Mouse (Mus musculus): Measurements from ENCODE around the gene Prss40.
"Not testable (repeated sequence)": the region's sequence is repeated elsewhere in the genome, so short reads cannot be mapped to it uniquely, and the experiment has no call there.

Prss40 gene

DNA sequence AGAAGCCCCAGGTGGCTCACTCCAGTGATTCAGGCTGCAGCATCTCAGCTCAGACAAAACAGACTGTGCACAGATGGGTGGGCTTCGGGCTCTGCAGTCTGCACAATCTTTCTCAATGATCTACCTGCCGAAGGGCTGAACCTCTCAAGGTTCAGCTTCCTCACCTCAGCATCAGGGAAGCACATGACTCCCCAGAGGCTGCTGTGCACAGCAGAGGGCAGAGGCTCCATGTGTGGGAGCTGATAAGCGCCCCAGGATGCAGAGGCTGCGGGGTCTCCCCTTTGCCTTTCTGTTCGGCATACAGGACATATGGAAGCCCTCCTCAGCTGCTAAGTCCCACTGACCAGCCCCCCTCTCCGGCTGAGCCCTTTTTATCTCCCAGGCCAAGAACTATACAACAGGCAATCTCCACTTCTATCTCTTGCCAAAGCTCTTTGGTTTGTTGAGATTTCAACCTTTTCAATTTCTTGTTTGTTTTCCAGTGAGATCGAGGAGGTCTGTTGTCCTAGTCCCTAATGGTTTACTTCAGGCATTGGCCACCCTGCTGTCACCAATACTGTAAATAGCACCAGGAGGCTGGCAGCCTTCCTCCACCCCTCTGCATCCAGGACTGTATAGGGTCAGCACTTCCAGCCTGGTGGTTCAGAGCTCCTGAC is 25.6 kb downstream of the Prss40 start, which contains the start of gene Cfc1:
Gene Cfc1 (plus strand): TSS at position 606 of the 656 bp plus-strand sequence.
- not testable (repeated sequence) for DNase-seq

DNA sequence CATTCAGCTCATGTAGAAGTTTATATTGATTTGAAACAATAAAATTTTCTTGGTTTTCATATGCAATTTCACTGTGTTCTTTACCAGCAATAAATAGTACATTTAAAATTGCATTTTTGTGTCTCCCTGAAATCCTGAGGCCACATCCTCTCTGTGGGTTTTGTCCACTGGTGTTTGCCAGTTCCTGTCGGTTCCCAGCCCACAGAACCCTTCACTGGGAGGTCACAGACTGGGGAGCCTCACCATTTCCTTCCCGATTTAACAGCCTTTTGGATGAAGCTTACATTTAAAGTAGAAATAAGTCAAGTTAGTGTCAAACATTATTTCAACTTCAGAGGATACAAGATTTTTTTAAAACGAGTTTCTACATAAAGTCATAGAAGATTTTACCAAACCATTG is 26.2 kb downstream of the Prss40 start:
- not testable (repeated sequence) for DNase-seq

DNA sequence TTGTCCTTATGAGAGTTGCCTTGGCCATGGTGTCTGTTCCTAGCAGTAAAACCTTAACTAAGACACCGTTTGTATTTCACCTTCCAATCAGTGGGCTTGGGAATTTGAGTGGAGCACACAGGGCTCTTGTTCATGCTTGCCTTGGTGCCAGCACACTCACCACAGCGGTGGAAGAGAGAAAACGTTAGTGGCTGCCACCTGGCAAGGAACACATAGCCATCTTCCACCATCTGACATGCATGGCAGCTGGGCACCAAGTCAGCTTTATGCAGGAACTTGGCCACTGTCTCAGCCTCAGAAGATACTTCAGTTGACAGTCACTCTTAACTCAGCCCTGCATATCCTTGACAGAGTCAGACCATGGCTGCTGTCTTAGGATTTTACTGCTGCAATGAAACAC is 37.1 kb downstream of the Prss40 start:
- peak; percentile 85 to 89 for DNase-seq

DNA sequence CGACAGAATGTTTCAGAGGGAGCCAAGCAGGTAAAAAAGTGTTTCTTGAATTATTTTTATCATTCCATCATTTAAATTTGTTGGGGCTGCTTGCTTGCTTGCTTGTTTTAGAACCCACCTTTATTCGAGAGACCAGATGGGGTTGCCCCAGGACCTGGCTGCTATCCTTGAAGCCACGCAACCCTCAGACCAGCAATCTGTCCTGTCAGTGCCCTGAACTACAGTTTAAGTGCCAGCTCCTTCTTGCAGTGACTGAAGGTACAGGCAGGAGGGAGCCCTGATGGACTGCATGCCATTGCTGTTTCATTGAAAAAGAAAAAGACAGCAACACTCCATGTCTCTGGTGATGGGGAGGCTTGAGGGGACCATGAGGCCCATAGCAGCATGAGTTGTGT is 37.9 kb downstream of the Prss40 start:
- peak; percentile 92 to 95 for DNase-seq

DNA sequence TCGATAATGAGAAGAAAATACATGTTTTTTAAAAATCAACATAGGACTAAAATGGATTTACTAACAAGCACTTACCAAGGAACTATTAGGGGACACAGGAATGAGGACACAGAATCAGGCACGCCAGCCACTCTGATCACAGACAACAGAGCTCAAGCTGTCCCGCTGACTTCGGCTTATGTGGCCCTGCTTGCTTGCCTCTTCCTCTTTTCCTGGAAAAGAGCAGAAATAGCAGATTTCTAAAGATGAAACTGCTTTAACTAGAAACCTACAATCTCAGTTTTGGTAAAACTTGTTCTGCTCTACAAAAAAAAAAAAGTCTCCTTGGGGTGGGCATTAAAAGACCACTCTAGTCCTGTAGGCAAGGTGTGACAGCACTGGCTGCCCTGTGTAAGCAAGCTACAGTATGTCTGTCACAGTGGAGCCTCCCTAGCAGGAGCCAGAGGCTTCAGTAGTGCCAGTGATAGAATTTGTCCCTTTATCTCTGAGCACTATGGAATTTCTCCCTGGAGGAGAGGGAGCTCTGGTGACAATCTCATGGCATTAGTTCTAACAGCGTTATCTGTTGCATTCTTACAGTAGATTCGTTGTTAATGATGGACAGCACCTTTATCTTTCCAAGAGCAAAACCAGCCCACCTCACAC is 38.4 kb downstream of the Prss40 start:
- DNase-seq, result peak; percentile 66

DNA sequence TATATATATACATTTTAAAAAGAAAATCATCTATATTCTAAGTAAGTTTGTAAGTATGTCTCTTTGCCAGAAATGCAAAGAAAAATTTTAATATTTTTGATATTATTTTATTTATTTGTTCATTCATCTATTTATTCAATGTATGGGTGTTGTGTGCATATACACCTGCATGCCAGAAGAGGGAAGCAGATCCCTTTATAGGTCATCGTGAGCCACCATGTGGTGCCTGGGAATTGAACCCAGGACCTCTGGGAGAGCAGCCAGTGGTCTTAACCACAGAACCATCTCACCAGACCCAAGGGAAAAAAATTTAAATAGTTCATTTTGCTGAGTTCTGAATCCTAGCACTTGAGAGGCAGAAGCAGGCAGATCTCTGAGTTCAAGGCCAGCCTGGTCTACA is 42.5 kb downstream of the Prss40 start:
- DNase-seq, result peak; percentile 59 to 62

DNA sequence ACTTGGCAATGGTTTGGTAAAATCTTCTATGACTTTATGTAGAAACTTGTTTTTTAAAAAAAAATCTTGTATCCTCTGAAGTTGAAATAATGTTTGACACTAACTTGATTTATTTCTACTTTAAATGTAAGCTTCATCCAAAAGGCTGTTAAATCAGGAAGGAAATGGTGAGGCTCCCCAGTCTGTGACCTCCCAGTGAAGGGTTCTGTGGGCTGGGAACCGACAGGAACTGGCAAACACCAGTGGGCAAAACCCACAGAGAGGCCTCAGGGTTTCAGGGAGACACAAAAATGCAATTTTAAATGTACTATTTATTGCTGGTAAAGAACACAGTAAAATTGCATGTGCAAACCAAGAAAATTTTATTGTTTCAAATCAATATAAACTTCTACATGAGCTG is 42.9 kb downstream of the Prss40 start:
- not testable (repeated sequence) for DNase-seq

DNA sequence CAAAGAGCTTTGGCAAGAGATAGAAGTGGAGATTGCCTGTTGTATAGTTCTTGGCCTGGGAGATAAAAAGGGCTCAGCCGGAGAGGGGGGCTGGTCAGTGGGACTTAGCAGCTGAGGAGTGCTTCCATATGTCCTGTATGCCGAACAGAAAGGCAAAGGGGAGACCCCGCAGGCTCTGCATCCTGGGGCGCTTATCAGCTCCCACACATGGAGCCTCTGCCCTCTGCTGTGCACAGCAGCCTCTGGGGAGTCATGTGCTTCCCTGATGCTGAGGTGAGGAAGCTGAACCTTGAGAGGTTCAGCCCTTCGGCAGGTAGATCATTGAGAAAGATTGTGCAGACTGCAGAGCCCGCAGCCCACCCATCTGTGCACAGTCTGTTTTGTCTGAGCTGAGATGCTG is 43.4 kb downstream of the Prss40 start:
- peak in 1 of 2 experiments; percentile 39 for DNase-seq

DNA sequence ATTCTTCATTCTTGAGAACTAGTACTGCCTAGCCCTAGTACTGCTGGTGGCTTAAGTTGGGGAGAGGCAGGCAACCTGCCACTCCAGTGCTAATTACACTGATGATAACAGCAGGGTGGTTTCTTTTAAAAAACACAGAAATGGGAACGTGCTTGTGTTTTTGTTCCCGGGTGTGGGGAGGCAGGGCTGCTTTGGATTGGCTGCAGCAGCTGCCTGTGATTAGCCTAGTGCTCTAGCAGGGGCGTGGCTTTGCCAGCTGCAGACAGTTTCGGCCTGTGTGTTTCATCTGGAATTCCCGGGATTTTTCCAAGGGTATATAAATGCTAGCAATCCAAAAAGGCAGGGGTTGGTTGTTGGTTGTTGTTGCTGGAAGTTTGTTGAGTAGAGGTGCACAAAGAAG is 44.1 kb downstream of the Prss40 start:
- no peak for DNase-seq

DNA sequence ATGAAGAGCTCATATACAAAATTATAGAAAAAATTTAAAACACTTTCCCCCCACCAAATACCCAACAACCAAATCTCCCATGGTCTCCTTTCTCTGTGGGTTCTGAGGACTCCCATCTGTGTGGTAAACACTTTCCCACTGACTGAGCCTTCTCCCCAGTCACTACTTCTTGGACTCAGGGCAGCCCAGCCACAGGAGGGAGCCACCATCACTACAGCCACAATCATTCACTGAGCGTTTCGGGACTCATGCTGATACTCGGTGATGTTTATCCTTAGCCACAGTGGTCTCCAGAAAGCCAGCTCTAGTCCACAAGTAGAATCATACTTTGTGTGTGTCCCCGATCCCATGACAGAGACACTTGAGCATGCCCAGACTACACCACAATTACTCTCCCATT is 47.7 kb downstream of the Prss40 start:
- DNase-seq, result no peak

DNA sequence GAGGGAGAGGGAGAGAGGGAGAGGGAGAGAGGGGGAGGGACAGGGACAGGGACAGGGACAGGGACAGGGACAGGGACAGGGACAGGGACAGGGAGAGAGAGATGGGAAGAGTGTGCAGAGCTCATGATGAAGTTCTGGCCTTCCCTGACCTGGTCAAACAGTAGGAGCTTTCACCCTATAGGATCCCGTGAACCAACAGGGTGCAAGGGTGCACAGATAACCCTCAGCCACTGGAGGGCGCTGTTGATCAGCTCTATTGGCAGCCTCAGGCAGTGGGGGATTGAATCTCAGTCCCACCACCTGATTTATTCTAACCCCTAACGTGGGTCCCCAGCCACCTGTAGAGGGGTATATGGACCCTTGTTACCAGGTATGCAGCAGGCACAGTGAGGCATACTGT is 49.7 kb downstream of the Prss40 start:
- peak; percentile 84 to 91 for DNase-seq

DNA sequence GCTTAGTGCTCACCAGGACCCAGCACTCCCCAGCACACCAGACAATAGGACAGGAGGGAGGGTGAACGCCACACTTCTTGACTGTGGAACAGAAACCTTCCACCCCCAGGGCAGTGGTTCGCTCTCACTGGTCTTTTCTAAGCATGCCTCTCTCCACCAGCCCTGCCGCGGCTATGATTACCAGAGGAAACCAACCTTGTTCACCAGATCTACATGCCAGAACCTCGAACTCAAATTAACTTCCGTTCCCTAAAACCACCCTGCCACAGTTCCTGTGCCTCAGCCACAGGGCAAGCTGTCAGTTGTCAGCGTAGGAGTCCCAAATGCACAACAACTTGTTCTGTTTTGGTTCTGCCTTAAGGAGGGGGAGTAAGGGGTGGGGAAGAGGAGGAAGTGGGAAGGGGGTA is 50.2 kb downstream of the Prss40 start:
- DNase-seq, result no peak

DNA sequence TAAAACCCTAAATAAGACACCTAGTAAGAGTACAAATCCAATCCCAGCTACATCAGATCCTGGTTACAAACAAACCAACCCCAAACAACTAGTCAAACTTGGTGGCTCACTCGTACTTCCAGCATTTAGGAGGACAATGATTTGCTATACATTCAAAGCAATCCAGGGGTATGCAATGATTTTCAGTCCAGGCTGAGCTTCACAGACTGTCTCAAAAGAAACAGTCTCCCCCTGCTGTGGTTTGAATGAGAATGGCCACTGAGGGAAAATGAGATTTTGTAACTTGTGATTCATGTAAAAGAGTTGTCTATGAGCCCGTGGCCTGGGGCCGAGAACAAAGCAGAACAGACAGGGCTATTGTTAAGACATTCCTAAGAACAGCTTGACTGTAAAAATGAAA is 52.8 kb downstream of the Prss40 start:
- DNase-seq, result no peak

DNA sequence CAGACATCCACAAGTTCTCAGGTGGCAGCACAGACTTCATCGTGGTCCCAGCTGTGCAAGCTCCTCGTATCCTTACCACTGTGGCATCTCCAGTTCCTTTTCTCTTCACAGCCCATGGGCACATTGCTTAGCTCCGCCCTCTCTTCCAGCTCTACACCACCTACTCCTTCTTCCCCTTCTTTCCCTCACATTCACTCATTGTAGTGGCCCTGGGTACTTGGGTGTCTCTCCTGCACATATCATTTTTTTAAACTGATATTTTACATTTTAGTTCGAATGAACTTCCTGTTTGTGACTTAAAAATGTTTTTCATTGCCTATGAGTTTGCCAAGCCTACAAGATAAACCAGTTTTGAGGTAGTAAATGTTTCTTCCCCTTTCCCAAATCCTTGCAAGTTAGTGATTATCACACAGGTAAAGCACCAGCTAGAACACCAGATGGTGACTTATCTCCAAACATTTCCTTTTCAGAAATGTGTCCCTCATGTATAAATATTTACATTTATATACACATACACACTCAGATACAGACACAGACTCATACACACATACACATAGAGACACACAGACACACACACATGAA is 54.7 kb downstream of the Prss40 start:
- DNase-seq, result no peak

DNA sequence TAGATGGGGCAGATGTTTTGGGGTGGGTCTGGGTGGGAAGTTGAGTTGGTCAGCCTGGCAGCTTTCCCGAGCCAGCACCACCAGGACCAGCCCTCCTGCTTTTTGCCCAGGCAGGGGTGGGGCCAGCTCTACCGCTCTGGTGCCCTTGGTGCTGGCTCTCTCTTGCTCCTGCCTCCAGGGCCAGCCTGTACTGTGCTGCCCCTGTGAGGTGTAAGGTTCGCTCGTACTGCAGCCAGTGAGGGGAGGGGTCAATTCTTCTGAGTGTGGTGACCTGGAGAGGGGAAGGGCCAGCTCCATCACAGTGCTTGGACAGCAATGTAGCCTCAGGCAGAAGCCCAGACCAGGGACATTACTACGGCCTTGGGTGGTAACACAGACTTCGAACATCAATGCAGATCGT is 55.4 kb downstream of the Prss40 start:
- no peak for DNase-seq

DNA sequence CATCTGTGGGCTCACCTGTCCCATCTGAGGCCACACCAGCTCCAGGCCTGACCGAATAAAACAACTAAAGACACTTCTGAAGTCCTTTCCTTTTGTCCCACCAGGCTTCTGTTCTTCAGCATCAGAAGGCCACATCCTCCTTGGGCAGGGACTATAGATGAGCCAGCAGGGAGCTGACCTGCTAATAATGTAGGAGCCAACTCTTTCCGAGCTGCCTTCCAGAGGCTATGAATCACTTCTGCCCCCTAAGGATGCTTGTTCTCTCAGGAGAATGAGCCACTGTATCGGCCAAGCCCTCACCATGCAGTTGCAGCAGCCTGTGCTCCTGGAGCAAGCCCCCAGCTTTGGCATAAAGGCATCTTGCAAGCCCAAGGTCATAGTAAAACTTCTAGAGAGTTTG is 57.8 kb downstream of the Prss40 start:
- no peak for DNase-seq

Data from cerebellum, postnatal 10 days (tissue).